Mouse (Mus musculus) right cerebral cortex, adult 2 months (tissue): ENCODE measurements at regions not wholly inside any gene's neighbourhood (a gene's known extent, or its start where the extent isn't known, plus 50 kb on each side); places are given as distances from the start of the nearest gene placed in this dataset.

ENCODE experiments used
- DNase-seq, 2 experiments: peaks; one replicate each; pipeline ENCODE4 v3.0.0; 2021 to 2022; ENCODE audit warnings: low spot score in 2 of 2

- DNase-seq = no peak
These were observed 129.6 kb upstream of the Hand2 start for GRCm38 (mm10) chr8:57191153-57191552.

DNA sequence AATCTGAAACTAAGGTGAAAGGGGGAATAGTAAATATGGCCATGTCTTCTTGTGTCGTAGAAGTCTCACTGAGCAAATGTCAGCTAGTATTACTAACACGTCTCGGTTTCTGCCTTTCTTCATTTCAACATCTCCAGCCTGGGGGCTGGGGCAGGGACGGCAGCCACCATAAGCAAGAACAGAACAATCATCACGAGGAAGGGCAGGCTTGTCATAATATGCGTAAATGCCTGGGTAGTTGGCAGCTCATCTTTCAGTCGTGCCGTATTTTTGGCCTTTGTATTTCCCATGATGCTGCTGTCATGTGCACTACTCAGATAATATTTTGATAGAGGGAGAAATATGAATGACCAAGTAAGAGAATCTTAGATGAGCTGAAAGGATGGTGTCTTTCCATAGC is 120.5 kb upstream of the Hand2 start:
- DNase-seq = no peak

- no peak for DNase-seq
These were observed 111.2 kb upstream of the Hand2 start for GRCm38 (mm10) chr8:57209584-57209983.

DNA sequence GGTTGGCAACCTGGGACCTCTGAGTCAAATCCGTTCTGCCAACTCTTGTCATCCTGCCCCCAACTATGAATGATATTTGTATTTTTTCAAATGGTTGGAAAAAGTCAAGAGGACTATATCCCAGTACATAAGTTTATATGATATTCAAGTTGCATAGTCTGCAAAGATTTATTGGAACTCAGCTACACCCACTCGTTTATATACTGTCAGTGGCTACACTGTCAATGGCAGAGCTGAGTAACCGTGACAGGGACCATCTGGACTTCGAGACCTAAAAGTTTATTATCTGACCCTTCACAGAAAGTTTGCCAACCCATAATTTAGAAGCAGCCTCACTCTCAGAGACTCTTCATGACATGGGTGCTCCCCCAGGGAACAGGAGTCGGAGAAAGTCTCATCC is 107.7 kb upstream of the Hand2 start:
- DNase-seq = no peak

DNA sequence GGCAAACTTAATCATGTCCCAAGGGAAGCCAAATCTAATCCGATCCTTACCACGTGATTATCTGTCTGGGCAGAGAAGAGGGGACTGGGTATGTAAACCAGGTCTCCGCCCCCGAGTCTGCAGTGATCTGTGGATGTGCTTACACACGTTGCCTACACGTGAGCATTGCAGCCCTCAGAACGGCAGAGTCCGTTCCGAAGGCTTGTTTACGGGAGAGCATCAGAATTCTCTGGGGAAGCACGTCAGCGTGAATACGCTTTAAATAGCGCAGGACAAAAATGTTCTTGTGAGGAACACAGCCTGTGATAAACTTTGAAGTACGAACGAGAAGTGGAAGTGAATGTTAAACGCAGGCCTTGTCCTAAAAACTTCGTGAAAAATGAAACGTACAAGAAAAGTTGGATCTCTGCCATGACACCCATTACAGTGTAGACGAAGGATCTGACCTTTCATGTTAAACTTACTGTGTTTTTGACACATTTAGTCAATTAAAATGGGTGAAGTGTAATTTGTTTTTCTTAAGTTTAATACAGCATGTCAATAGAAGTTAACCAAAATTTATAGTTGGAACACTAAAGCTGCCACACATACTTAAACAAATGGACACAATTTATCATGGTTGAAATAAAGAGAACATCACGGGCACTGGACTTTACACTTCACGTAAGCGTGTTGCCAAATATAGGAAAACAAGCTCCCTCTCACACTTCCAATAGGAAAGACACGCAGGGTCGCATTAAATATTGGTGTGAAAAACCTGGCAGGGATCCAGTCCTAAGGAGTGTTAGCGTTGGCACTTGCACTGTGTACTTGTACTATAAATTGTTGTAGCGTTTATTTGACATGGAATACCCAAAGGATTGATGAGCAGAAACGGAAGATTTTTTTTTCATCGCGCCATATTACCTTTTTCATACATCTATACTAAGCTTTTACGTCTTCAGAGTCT is 106.5 kb upstream of the Hand2 start:
- DNase-seq = peak in 1 of 2 experiments; percentile 1

DNA sequence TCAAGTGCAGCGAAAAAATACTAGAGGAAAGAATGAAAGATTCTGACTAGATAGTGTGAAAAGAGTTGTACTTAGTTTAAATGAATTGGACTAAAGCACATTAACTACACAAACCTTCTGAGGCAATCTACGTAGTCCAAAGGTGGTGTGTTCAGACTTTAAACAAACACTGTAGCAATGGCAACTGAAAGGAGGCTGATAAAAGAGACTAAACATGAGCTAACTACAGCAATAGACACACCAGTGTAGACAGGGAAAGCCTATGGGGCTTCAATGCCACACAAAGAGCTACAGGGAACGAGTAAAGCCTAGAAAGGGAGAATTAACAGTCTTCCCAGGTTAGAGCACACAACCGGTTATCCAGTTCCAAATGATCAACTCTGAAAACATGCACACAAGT is 90.2 kb upstream of the Hand2 start:
- no peak for DNase-seq

DNA sequence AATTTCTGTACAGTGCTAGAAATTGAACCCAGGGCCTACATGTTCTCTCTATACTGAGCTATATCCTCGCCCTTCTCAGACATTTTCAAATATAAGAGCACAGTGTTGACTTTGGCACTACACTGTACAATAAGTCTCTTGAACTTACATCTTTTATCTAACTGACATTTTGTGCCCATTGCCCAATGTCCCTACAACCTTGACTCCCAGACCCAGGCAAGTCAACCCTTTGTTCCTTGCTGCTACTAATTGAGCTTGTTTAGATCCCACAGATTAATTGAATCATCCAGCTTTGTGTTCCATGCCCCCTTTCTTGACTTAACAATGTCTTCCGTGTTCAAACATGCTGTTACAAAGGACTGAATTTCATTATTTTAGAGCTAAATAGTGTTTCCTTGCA is 78.5 kb upstream of the Hand2 start:
- DNase-seq = no peak

- DNase-seq = no peak
These were observed 71.7 kb upstream of the Hand2 start for GRCm38 (mm10) chr8:57249061-57249460.
